Mouse (Mus musculus) cerebellum, adult 2 months (tissue): ENCODE results near the gene Mrps33.

Source experiments
- CTCF ChIP-seq: fragments of 200-500 bp; IDR thresholded peaks from 2 replicates; pipeline ENCODE4 v1.5.1; 2011; ENCODE audit warnings: low read depth, mild to moderate bottlenecking, control low read depth, low read length, moderate library complexity, borderline replicate concordance; ENCODE audit not compliant: insufficient read depth
- POLR2A ChIP-seq: fragments of 200-500 bp; IDR thresholded peaks from 2 replicates; pipeline ENCODE4 v1.6.1; 2011; ENCODE audit warnings: low read length, control low read depth, borderline replicate concordance; ENCODE audit not compliant: insufficient read depth

GRCm38 (mm10) chr6:39818922-39819321 lies 8.1 kb upstream of the Mrps33 start:
- TF ChIP-seq POLR2A (no peak), CTCF (no peak)
